ENCODE assay signal across 11 mouse cellular contexts in genomic region chr10:77629970-77630369, GRCm38 (mm10). TPM values are rescaled to one million over a fixed set of nuclear protein-coding genes. Genes with fewer than 3 reads are reported as not detected.
A peak's percentile ranks its signal among the peaks of the same experiment; 100 is the strongest.
DNase-seq lines count a peak whose midpoint lies in the region; ATAC-seq and TF ChIP-seq lines count a peak whose summit lies in the region.
"Had no signal": no experiment of that assay in that cellular context is flagged by ENCODE, and none has a peak within 500 bp of the region (broad histone marks: within the 10 kb centered on the region; RNA-seq: fewer than 3 reads in every experiment).

No protein-coding gene starts in this region.

- peak; percentile 45 for TF ChIP-seq CTCF in layer of hippocampus, adult 2 months (conservative IDR thresholded peaks at IDR 0.05)

- no peak for ATAC-seq in CD4-positive, CD25-positive, alpha-beta regulatory T cell, adult 4 months

- no peak overlapping the region for H3K27ac ChIP-seq in layer of hippocampus, adult 2 months
- H3K27ac ChIP-seq: heart, embryonic 13.5 days had no signal

- DNase-seq in CD4-positive, CD25-positive, alpha-beta regulatory T cell, adult 2 months (ENCODE audit: low read depth, low spot score) = peak; percentile 59
- DNase-seq in layer of hippocampus, adult 2 months (ENCODE audit: low spot score in 2 of 2) = no peak
- DNase-seq in layer of hippocampus, adult 11-12 months (ENCODE audit: low spot score) = no peak
- DNase-seq in thymus, postnatal 14 days = peak; percentile 37
- DNase-seq in thymus, postnatal 10 days (ENCODE audit: low spot score in 2 of 2) = no peak
- no peak for DNase-seq in right cerebral cortex, postnatal 36 days (ENCODE audit: low spot score in 2 of 2)
- DNase-seq in cerebellum, postnatal 25 days = no peak

- no peak overlapping the region for H3K4me3 ChIP-seq in layer of hippocampus, adult 2 months
- H3K4me3 ChIP-seq: heart, embryonic 13.5 days had no signal

RNA-seq across cellular contexts. Expression of gene Ube2g2, which starts 7.9 kb away (rescaled TPM):
- 10 to 100 TPM; 42.0 to 65.6 TPM for polyA plus RNA-seq in CD4-positive, CD25-positive, alpha-beta regulatory T cell, adult 4 months (2017; shearing (Covaris generic))
- 10 to 100 TPM; 81.6 to 95.4 TPM for total RNA-seq in layer of hippocampus, adult 2 months (2021)

RNA-seq across cellular contexts. Expression of gene Gm49325, which starts 24.0 kb away (rescaled TPM):
- 1 to 10 TPM in 1 of 2 experiments, not detected in 1; 3.0 TPM for polyA plus RNA-seq in CD4-positive, CD25-positive, alpha-beta regulatory T cell, adult 4 months (2017; shearing (Covaris generic))
- 10 to 100 TPM; 18.3 to 27.0 TPM for total RNA-seq in layer of hippocampus, adult 2 months (2021)
- total RNA-seq: common myeloid progenitor, adult 5-6 weeks had no signal
- polyA plus RNA-seq: heart, embryonic 13.5 days had no signal

RNA-seq across cellular contexts. Expression of gene Sumo3, which starts 24.1 kb away (rescaled TPM):
- polyA plus RNA-seq in CD4-positive, CD25-positive, alpha-beta regulatory T cell, adult 4 months (2017; shearing (Covaris generic)) = 100 to 1,000 TPM in 1 of 2 experiments, 10 to 100 TPM in 1; 96.6 to 109 TPM
- 100 to 1,000 TPM; 131 to 138 TPM for total RNA-seq in layer of hippocampus, adult 2 months (2021)

RNA-seq across cellular contexts. Expression of gene Pttg1ip, which starts 48.5 kb away (rescaled TPM):
- polyA plus RNA-seq in CD4-positive, CD25-positive, alpha-beta regulatory T cell, adult 4 months (2017; shearing (Covaris generic)) = 100 to 1,000 TPM; 107 to 179 TPM
- 10 to 100 TPM; 76.9 to 77.5 TPM for total RNA-seq in layer of hippocampus, adult 2 months (2021)

RNA-seq across cellular contexts. Expression of gene Tspear, which starts 56.4 kb away (rescaled TPM):
- 1 to 10 TPM in 1 of 2 experiments, under 1 TPM in 1; 0.31 to 1.4 TPM for polyA plus RNA-seq in CD4-positive, CD25-positive, alpha-beta regulatory T cell, adult 4 months (2017; shearing (Covaris generic))
- not detected for total RNA-seq in layer of hippocampus, adult 2 months (2021)
- total RNA-seq: layer of hippocampus, adult 8-10 months had no signal

Comparison
In these comparisons a context has a peak if more than half of its experiments do, and no peak if none do; other contexts are left out.
1. DNase-seq: peak in CD4-positive, CD25-positive, alpha-beta regulatory T cell, adult 2 months (single experiment) and thymus, postnatal 14 days (single experiment); none in layer of hippocampus, adult 2 months (0 of 2), layer of hippocampus, adult 11-12 months (single experiment), thymus, postnatal 10 days (0 of 2), right cerebral cortex, postnatal 36 days (0 of 2) and cerebellum, postnatal 25 days (0 of 2).